Mouse (Mus musculus) CH12.LX (cell line): ENCODE data around the gene Kpnb1.

ENCODE experiments used
- CTCF ChIP-seq, 2 experiments: IDR thresholded peaks in 1 of 2; conservative IDR thresholded peaks in 1 of 2; 2 replicates each; pipeline ENCODE4 v1.5.1; 2011 to 2012; ENCODE audit warnings: low read depth in 2 of 2, low read length in 2 of 2, improper control_type of control experiment in 1 of 2, inconsistent platforms in 1 of 2, mild to moderate bottlenecking in 1 of 2, moderate library complexity in 1 of 2
- ELF1 ChIP-seq: IDR thresholded peaks from 2 replicates; pipeline ENCODE4 v1.6.1; 2014; ENCODE audit warnings: low read depth, mild to moderate bottlenecking, inconsistent platforms, low read length, improper control_type of control experiment
- EP300 ChIP-seq: IDR thresholded peaks from 2 replicates; pipeline ENCODE4 v1.6.1; 2011; ENCODE audit warnings: low read length, improper control_type of control experiment
- GABPA ChIP-seq: IDR thresholded peaks from 2 replicates; pipeline ENCODE4 v1.6.1; 2012; ENCODE audit warnings: low read depth, low read length, improper control_type of control experiment, inconsistent platforms; ENCODE audit not compliant: insufficient replicate concordance
- IRF4 ChIP-seq: IDR thresholded peaks from 2 replicates; pipeline ENCODE4 v1.6.1; 2014; ENCODE audit warnings: low read depth, mild to moderate bottlenecking, inconsistent platforms, low read length, improper control_type of control experiment
- JUND ChIP-seq: conservative IDR thresholded peaks from 2 replicates; pipeline ENCODE4 v1.6.1; 2011; ENCODE audit warnings: low read depth, low read length, improper control_type of control experiment
- TCF12 ChIP-seq: IDR thresholded peaks from 2 replicates; pipeline ENCODE4 v1.6.1; 2014; ENCODE audit warnings: low read depth, mild to moderate bottlenecking, inconsistent platforms, low read length, improper control_type of control experiment
- USF1 ChIP-seq: IDR thresholded peaks from 2 replicates; pipeline ENCODE4 v1.6.1; 2014; ENCODE audit warnings: low read depth, mild to moderate bottlenecking, inconsistent platforms, low read length, improper control_type of control experiment
- USF2 ChIP-seq: conservative IDR thresholded peaks from 2 replicates; pipeline ENCODE4 v1.6.1; 2011; ENCODE audit warnings: low read depth, low read length, improper control_type of control experiment

DNA sequence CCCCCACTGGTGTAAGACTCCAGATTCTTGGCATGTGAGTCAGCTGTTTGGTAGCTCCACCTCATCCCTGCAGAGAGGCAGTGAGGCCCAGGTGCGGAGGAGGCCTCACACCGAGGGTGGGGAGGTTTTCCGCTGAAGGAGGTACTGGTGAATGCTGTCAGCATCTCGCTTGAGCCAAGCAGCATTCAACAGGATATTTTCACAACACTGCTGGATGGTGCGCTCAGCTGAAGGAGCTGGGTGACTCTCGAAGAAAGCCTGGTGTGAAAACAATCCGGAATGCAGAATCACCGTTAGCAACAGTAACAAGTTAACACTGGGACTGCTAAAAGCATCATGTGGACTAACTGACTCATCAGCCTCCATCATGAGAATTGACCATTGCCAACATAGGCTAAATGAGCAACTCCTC lies 19.3 kb upstream of the Kpnb1 start:
- no peak for TF ChIP-seq TCF12
- TF ChIP-seq IRF4 = no peak
- no peak for TF ChIP-seq ELF1
- TF ChIP-seq CTCF (conservative IDR thresholded peaks at IDR 0.05 in 1 of 2, IDR thresholded peaks at IDR 0.05 in 1 of 2; ENCODE audit: low read depth in 2 of 2, low read length in 2 of 2) = no peak
- no peak for TF ChIP-seq USF2
- TF ChIP-seq GABPA = no peak
- no peak for TF ChIP-seq JUND
- TF ChIP-seq EP300 = no peak
- no peak for TF ChIP-seq USF1
